Mouse (Mus musculus) heart, adult 2 months (tissue): ENCODE measurements around the gene Tcf21. TPM values are rescaled to one million over a fixed set of nuclear protein-coding genes. Genes with fewer than 3 reads are reported as not detected.

Experiments
- DNase-seq, 2 experiments: peaks; one replicate each; pipeline ENCODE4 v3.0.0; 2021
- H3K27ac ChIP-seq: fragments of 200-600 bp; 2 replicates; pipeline ENCODE4 v1.8.1; 2022
- H3K27me3 ChIP-seq: fragments of 200-500 bp; 2 replicates; pipeline ENCODE4 v1.6.1; 2012; ENCODE audit warnings: mild to moderate bottlenecking, low read length, inconsistent platforms, mixed read lengths; ENCODE audit not compliant: control insufficient read depth, insufficient read depth
- H3K36me3 ChIP-seq: fragments of 200-500 bp; 2 replicates; pipeline ENCODE4 v1.6.1; 2012; ENCODE audit warnings: low read length, inconsistent platforms; ENCODE audit not compliant: control insufficient read depth, insufficient read depth
- H3K4me1 ChIP-seq: fragments of 200-500 bp; 2 replicates; pipeline ENCODE4 v1.6.1; 2011; ENCODE audit warnings: low read length; ENCODE audit not compliant: control insufficient read depth, insufficient read depth
- H3K4me3 ChIP-seq: fragments of 200-600 bp; 2 replicates; pipeline ENCODE4 v1.8.1; 2022
- H3K79me2 ChIP-seq: fragments of 200-500 bp; replicated peaks from 2 replicates; pipeline ENCODE4 v1.6.1; 2012; ENCODE audit warnings: mild to moderate bottlenecking, inconsistent platforms, low read length, moderate library complexity, mixed read lengths; ENCODE audit not compliant: control insufficient read depth, insufficient read depth
- H3K9ac ChIP-seq: fragments of 200-500 bp; 2 replicates; pipeline ENCODE4 v1.6.1; 2012; ENCODE audit warnings: low read depth, mild to moderate bottlenecking, control low read depth, inconsistent platforms, low read length, mixed read lengths
- CTCF ChIP-seq: fragments of 200-600 bp; IDR thresholded peaks from 2 replicates; pipeline ENCODE4 v1.8.1; 2022; ENCODE audit warnings: antibody characterized with exemption, mild to moderate bottlenecking, moderate library complexity
- EP300 ChIP-seq: fragments of 200-500 bp; IDR thresholded peaks from 2 replicates; pipeline ENCODE4 v1.6.1; 2011; ENCODE audit warnings: low read depth, low read length, control low read depth; ENCODE audit not compliant: insufficient read depth
- POLR2A ChIP-seq: fragments of 200-500 bp; IDR thresholded peaks from 2 replicates; pipeline ENCODE4 v1.6.1; 2011; ENCODE audit warnings: mild to moderate bottlenecking, low read depth, low read length, control low read depth; ENCODE audit not compliant: insufficient read depth
- WGBS: fragments of 180-500 bp; shearing (Covaris S2); methylation state at CpG from one replicate; pipeline ENCODE4 v1.1.7; 2018; 5-methylcytosine and 5-hydroxymethylcytosine counted together
- intact Hi-C: fragments of 180-260 bp; cut with DNase I; formaldehyde crosslinking; loops from one replicate; pipeline ENCODE4 v1.15.1; 2025
- polyA plus RNA-seq: library from polyadenylated mRNA; depleted of rRNA; stranded (reverse); fragments of >200 nt; gene quantifications from 2 replicates; pipeline ENCODE4 v1.2.3, GENCODE M21; 2012
- total RNA-seq, 2 experiments: library from RNA; stranded (reverse); gene quantifications; 2 replicates each; pipeline ENCODE4 v1.2.3; 2021

The Tcf21 gene
- total and polyA plus RNA-seq, 3 experiments, result 8.4 to 32.3 (median 9.6) TPM

GRCm38 (mm10) chr10:22822896-22823295 lies 2.9 kb upstream of the Tcf21 start:
- 29% methylated on average over 6 of the region's 6 CpGs for WGBS
- peaks cover 6% of the 10 kb centered on the region for H3K27me3 ChIP-seq

GRCm38 (mm10) chr10:22822486-22822885 lies 2.5 kb upstream of the Tcf21 start:
- H3K27ac ChIP-seq, result peak overlapping the region; percentile 38; the same call in 1 of the 2 replicates
- peaks cover 8% of the 10 kb centered on the region for H3K27me3 ChIP-seq
- no peak overlapping the region for H3K9ac ChIP-seq
- no peaks in the 10 kb centered on the region for H3K79me2 ChIP-seq
- 19% methylated on average over 5 of the region's 5 CpGs for WGBS
- no peak for DNase-seq
- H3K4me3 ChIP-seq, result no peak overlapping the region
- intact Hi-C loops, result loop anchor here (10.0 kb wide), 1 partner anchor 52 kb away; no protein-coding TSS in a partner anchor
- no peaks in the 10 kb centered on the region for H3K36me3 ChIP-seq
- H3K4me1 ChIP-seq, result no peaks in the 10 kb centered on the region
- TF ChIP-seq POLR2A (no peak), EP300 (no peak), CTCF (no peak)

More at GRCm38 (mm10) chr10:22822896-22823295, 2.9 kb upstream of the Tcf21 start:
- no peak overlapping the region for H3K9ac ChIP-seq
- no peak for TF ChIP-seq POLR2A
- no peak for TF ChIP-seq CTCF
- TF ChIP-seq EP300, result no peak
- no peak for DNase-seq
- no peaks in the 10 kb centered on the region for H3K4me1 ChIP-seq
- intact Hi-C loops, result loop anchor here (10.0 kb wide), 1 partner anchor 52 kb away; no protein-coding TSS in a partner anchor
- no peak overlapping the region for H3K4me3 ChIP-seq
- peak overlapping the region; percentile 38; the same call in 1 of the 2 replicates for H3K27ac ChIP-seq
- H3K79me2 ChIP-seq, result no peaks in the 10 kb centered on the region
- H3K36me3 ChIP-seq, result no peaks in the 10 kb centered on the region

- H3K27ac ChIP-seq, result peak overlapping the region; percentile 6; the same call in 1 of the 2 replicates
- DNase-seq, result no peak
- H3K27me3 ChIP-seq, result peaks cover 10% of the 10 kb centered on the region
- no peaks in the 10 kb centered on the region for H3K79me2 ChIP-seq
- WGBS, result 35% methylated on average over 5 of the region's 5 CpGs
- H3K4me3 ChIP-seq, result no peak overlapping the region
- intact Hi-C loops, result loop anchor here (2.0 to 10.0 kb wide), 2 partner anchors 53 to 255 kb away; no protein-coding TSS in a partner anchor
- H3K9ac ChIP-seq, result no peak overlapping the region
- no peaks in the 10 kb centered on the region for H3K4me1 ChIP-seq
- TF ChIP-seq CTCF, result no peak
- TF ChIP-seq POLR2A, result no peak
- TF ChIP-seq EP300, result no peak
- H3K36me3 ChIP-seq, result no peaks in the 10 kb centered on the region
Observed at GRCm38 (mm10) chr10:22821709-22822108, 1.7 kb upstream of the Tcf21 start.

- H3K4me3 ChIP-seq, result no peak overlapping the region
- DNase-seq, result no peak
- intact Hi-C loops, result loop anchor here (2.0 to 10.0 kb wide), 2 partner anchors 54 to 256 kb away; no protein-coding TSS in a partner anchor
- no peak overlapping the region for H3K9ac ChIP-seq
- H3K36me3 ChIP-seq, result no peaks in the 10 kb centered on the region
- H3K27me3 ChIP-seq, result peaks cover 12% of the 10 kb centered on the region
- TF ChIP-seq EP300 (no peak), POLR2A (no peak), CTCF (no peak)
- WGBS, result 45% methylated on average over 1 of the region's 1 CpGs
- H3K4me1 ChIP-seq, result no peaks in the 10 kb centered on the region
- no peaks in the 10 kb centered on the region for H3K79me2 ChIP-seq
- H3K27ac ChIP-seq, result peak overlapping the region; percentile 47
Observed at GRCm38 (mm10) chr10:22821267-22821666, 1.3 kb upstream of the Tcf21 start.

GRCm38 (mm10) chr10:22820841-22821240 lies 867 bp upstream of the Tcf21 start:
- intact Hi-C loops, result loop anchor here (2.0 to 10.0 kb wide), 2 partner anchors 54 to 256 kb away; no protein-coding TSS in a partner anchor
- Histone ChIP-seq H3K4me3 (no peak overlapping the region), H3K27me3 (peaks cover 12% of the 10 kb centered on the region), H3K27ac (peak overlapping the region; percentile 47), H3K4me1 (no peaks in the 10 kb centered on the region), H3K9ac (no peak overlapping the region), H3K79me2 (no peaks in the 10 kb centered on the region), H3K36me3 (no peaks in the 10 kb centered on the region)
- TF ChIP-seq CTCF, result no peak
- no peak for TF ChIP-seq EP300
- TF ChIP-seq POLR2A, result no peak
- no peak for DNase-seq
- 73% methylated on average over 2 of the region's 2 CpGs for WGBS

GRCm38 (mm10) chr10:22819239-22819870 lies 619 bp downstream of the Tcf21 start:
- TF ChIP-seq CTCF (no peak), EP300 (no peak), POLR2A (no peak)
- WGBS, result 3% methylated on average over 42 of the region's 42 CpGs
- H3K9ac ChIP-seq, result peak overlapping the region; percentile 65
- H3K36me3 ChIP-seq, result no peaks in the 10 kb centered on the region
- H3K79me2 ChIP-seq, result no peaks in the 10 kb centered on the region
- peak overlapping the region; percentile 77 for H3K27ac ChIP-seq
- peak overlapping the region; percentile 51 for H3K4me3 ChIP-seq
- intact Hi-C loops, result no loop called here
- peaks cover 12% of the 10 kb centered on the region for H3K27me3 ChIP-seq
- no peaks in the 10 kb centered on the region for H3K4me1 ChIP-seq
- DNase-seq, result peak; percentile 38 to 60
